Mouse (Mus musculus) CH12.LX (cell line): ENCODE results near the gene AW011738. TPM values are rescaled to one million over a fixed set of nuclear protein-coding genes. Genes with fewer than 3 reads are reported as not detected.

ENCODE experiments used
- DNase-seq: peaks from one replicate; pipeline ENCODE4 v3.0.0-alpha.2; 2013; ENCODE audit errors: extremely low read depth
- H3K27ac ChIP-seq: 2 replicates; pipeline ENCODE4 v1.5.1; 2012; ENCODE audit warnings: low read depth, mild to moderate bottlenecking, control low read depth, moderate library complexity; ENCODE audit not compliant: insufficient read depth
- H3K27me3 ChIP-seq: replicated peaks from 2 replicates; pipeline ENCODE3; 2012; ENCODE audit warnings: inconsistent platforms
- H3K36me3 ChIP-seq, 2 experiments: replicated peaks in 1 of 2; 2 replicates each; pipeline versions ENCODE3 to v1.6.1; 2012; ENCODE audit warnings: inconsistent platforms in 1 of 2, low read length in 1 of 2, mild to moderate bottlenecking in 1 of 2, mixed read lengths in 1 of 2, moderate library complexity in 1 of 2; ENCODE audit not compliant: control insufficient read depth in 1 of 2, insufficient read depth in 1 of 2
- H3K4me1 ChIP-seq, 2 experiments: 2 replicates each; pipeline ENCODE4 v1.6.1; 2012; ENCODE audit warnings: inconsistent platforms in 1 of 2, moderate library complexity in 1 of 2; ENCODE audit not compliant: insufficient read depth in 2 of 2, control insufficient read depth in 1 of 2
- H3K4me2 ChIP-seq: 2 replicates; pipeline ENCODE4 v1.6.1; 2012; ENCODE audit warnings: low read depth, mild to moderate bottlenecking, control low read depth; ENCODE audit not compliant: poor library complexity, insufficient read depth, severe bottlenecking
- H3K4me3 ChIP-seq, 3 experiments: fragments of 150-350 bp in 1 of 3; sonication (generic) in 1 of 3; replicated peaks in 1 of 3; 2 replicates each; pipeline versions ENCODE3 to v1.5.1; 2011 to 2012; ENCODE audit warnings: low read depth in 2 of 3, low read length in 2 of 3, mild to moderate bottlenecking in 2 of 3, moderate library complexity in 2 of 3, control low read depth in 1 of 3, improper control_type of control experiment in 1 of 3, inconsistent platforms in 1 of 3, mixed read lengths in 1 of 3; ENCODE audit not compliant: poor library complexity in 1 of 3
- H3K79me2 ChIP-seq: replicated peaks from 2 replicates; pipeline ENCODE4 v1.6.1; 2012; ENCODE audit warnings: mild to moderate bottlenecking, moderate library complexity; ENCODE audit not compliant: control insufficient read depth, poor library complexity, insufficient read depth, severe bottlenecking; ENCODE audit errors: extremely low read depth
- H3K9ac ChIP-seq: 2 replicates; pipeline ENCODE4 v1.6.1; 2012; ENCODE audit warnings: low read depth, mild to moderate bottlenecking, control low read depth, moderate library complexity; ENCODE audit not compliant: insufficient read depth
- H3K9me3 ChIP-seq: replicated peaks from 2 replicates; pipeline ENCODE3; 2012; ENCODE audit warnings: low read length, inconsistent platforms, mixed read lengths
- BHLHE40 ChIP-seq: IDR thresholded peaks from 2 replicates; pipeline ENCODE4 v1.6.1; 2011; ENCODE audit warnings: mild to moderate bottlenecking, low read depth, low read length, improper control_type of control experiment
- CHD1 ChIP-seq: IDR thresholded peaks from 2 replicates; pipeline ENCODE4 v1.6.1; 2012; ENCODE audit warnings: low read depth, low read length, improper control_type of control experiment, inconsistent platforms
- CTCF ChIP-seq, 2 experiments: IDR thresholded peaks in 1 of 2; conservative IDR thresholded peaks in 1 of 2; 2 replicates each; pipeline ENCODE4 v1.5.1; 2011 to 2012; ENCODE audit warnings: low read depth in 2 of 2, low read length in 2 of 2, improper control_type of control experiment in 1 of 2, inconsistent platforms in 1 of 2, mild to moderate bottlenecking in 1 of 2, moderate library complexity in 1 of 2
- ELF1 ChIP-seq: IDR thresholded peaks from 2 replicates; pipeline ENCODE4 v1.6.1; 2014; ENCODE audit warnings: low read depth, mild to moderate bottlenecking, inconsistent platforms, low read length, improper control_type of control experiment
- GABPA ChIP-seq: IDR thresholded peaks from 2 replicates; pipeline ENCODE4 v1.6.1; 2012; ENCODE audit warnings: low read depth, low read length, improper control_type of control experiment, inconsistent platforms; ENCODE audit not compliant: insufficient replicate concordance
- IRF4 ChIP-seq: IDR thresholded peaks from 2 replicates; pipeline ENCODE4 v1.6.1; 2014; ENCODE audit warnings: low read depth, mild to moderate bottlenecking, inconsistent platforms, low read length, improper control_type of control experiment
- MAFK ChIP-seq: IDR thresholded peaks from 2 replicates; pipeline ENCODE4 v1.6.1; 2011; ENCODE audit warnings: low read length, improper control_type of control experiment; ENCODE audit not compliant: insufficient replicate concordance
- MXI1 ChIP-seq: IDR thresholded peaks from 2 replicates; pipeline ENCODE4 v1.6.1; 2011; ENCODE audit warnings: mild to moderate bottlenecking, low read depth, low read length, improper control_type of control experiment
- MYC ChIP-seq: IDR thresholded peaks from 2 replicates; pipeline ENCODE4 v1.6.1; 2011; ENCODE audit warnings: low read depth, mild to moderate bottlenecking, improper control_type of control experiment, low read length
- NELFE ChIP-seq: IDR thresholded peaks from 2 replicates; pipeline ENCODE4 v1.6.1; 2011; ENCODE audit warnings: low read depth, low read length, improper control_type of control experiment
- NRF1 ChIP-seq: IDR thresholded peaks from 2 replicates; pipeline ENCODE4 v1.6.1; 2014; ENCODE audit warnings: low read depth, mild to moderate bottlenecking, inconsistent platforms, low read length, improper control_type of control experiment, moderate library complexity
- RAD21 ChIP-seq: IDR thresholded peaks from 2 replicates; pipeline ENCODE4 v1.6.1; 2011; ENCODE audit warnings: low read depth, mild to moderate bottlenecking, low read length, improper control_type of control experiment, moderate library complexity
- RCOR1 ChIP-seq: conservative IDR thresholded peaks from 2 replicates; pipeline ENCODE4 v1.6.1; 2012; ENCODE audit warnings: low read depth, mild to moderate bottlenecking, inconsistent platforms, low read length, improper control_type of control experiment
- TBP ChIP-seq: conservative IDR thresholded peaks from 2 replicates; pipeline ENCODE4 v1.6.1; 2011; ENCODE audit warnings: low read depth, low read length, improper control_type of control experiment
- TCF12 ChIP-seq: IDR thresholded peaks from 2 replicates; pipeline ENCODE4 v1.6.1; 2014; ENCODE audit warnings: low read depth, mild to moderate bottlenecking, inconsistent platforms, low read length, improper control_type of control experiment
- UBTF ChIP-seq: IDR thresholded peaks from 2 replicates; pipeline ENCODE4 v1.6.1; 2012; ENCODE audit warnings: low read depth, mild to moderate bottlenecking, inconsistent platforms, low read length, improper control_type of control experiment, moderate library complexity
- ZC3H11A ChIP-seq: IDR thresholded peaks from 2 replicates; pipeline ENCODE4 v1.6.1; 2012; ENCODE audit warnings: low read depth, mild to moderate bottlenecking, inconsistent platforms, low read length, improper control_type of control experiment
- ZKSCAN1 ChIP-seq: IDR thresholded peaks from 2 replicates; pipeline ENCODE4 v1.6.1; 2012; ENCODE audit warnings: low read depth, inconsistent platforms, low read length, improper control_type of control experiment, borderline replicate concordance
- dilution Hi-C: fragments of 300-500 bp; cut with MboI; formaldehyde crosslinking; loops from 2 replicates; pipeline ENCODE4 v1.14.3; 2020; ENCODE audit warnings: low sequenced_read_pairs; ENCODE audit not compliant: extremely low pct_unique_long_range_greater_than_20kb, extremely low pct_ligation_motif_present
- in situ Hi-C: fragments of 300-500 bp; cut with MboI; formaldehyde crosslinking; loops from 3 replicates; pipeline ENCODE4 v1.14.3; 2019; ENCODE audit warnings: low sequenced_read_pairs, low pct_ligation_motif_present, low pct_unique_long_range_greater_than_20kb, mixed read lengths
- polyA plus RNA-seq: library from polyadenylated mRNA; unstranded; fragments of >175 nt; gene quantifications from 2 replicates; pipeline ENCODE4 v1.2.1, GENCODE M21; 2012; ENCODE audit warnings: low read depth; ENCODE audit not compliant: insufficient read length
- total RNA-seq, 2 experiments: library from RNA; depleted of rRNA; stranded (reverse); fragments of 300-350 nt in 1 of 2; fragments of >200 nt in 1 of 2; gene quantifications; 2 replicates each; pipeline ENCODE4 v1.2.3; 2012 to 2014

Gene AW011738
- total and polyA plus RNA-seq, 3 experiments, result 0.15 to 1.6 (median 0.20) TPM

DNA sequence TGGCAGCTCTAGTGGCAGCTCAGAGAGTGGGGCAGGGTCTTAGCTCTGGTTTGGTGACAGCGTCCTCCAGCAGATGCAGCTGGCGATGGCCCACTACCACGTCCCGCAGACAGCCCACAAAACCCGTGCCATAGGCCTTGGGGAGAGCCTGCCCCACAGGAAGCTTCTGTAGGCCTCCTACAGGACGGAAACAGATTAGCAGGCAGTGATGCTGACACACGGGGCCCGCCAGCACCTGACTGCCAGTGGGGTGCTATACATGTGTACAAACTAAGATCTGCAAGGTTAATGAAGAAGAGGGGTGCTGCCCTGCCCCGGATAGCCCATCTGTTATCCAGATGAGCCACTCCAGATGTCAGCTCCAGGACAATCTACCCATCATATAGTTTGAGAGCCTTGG is 36.6 kb upstream of the AW011738 start:
- DNase-seq, result peak; percentile 4
- peaks cover 12% of the 10 kb centered on the region for H3K9me3 ChIP-seq
- TF ChIP-seq UBTF (no peak), RAD21 (peak; percentile 4), ZKSCAN1 (no peak), IRF4 (no peak), CTCF (conservative IDR thresholded peaks at IDR 0.05 in 1 of 2, IDR thresholded peaks at IDR 0.05 in 1 of 2; ENCODE audit: low read depth in 2 of 2, low read length in 2 of 2) (peak in 1 of 2 experiments; percentile 30; a peak in 2 of 4 replicates), TBP (no peak)
- peaks cover 12 to 26% of the 10 kb centered on the region in 2 experiments for H3K36me3 ChIP-seq
- H3K4me2 ChIP-seq, result no peak overlapping the region
- H3K4me3 ChIP-seq, result no peak overlapping the region
- dilution Hi-C loops (no loop called here), in situ Hi-C loops (no loop called here)
- H3K79me2 ChIP-seq, result no peaks in the 10 kb centered on the region
- no peaks in the 10 kb centered on the region for H3K27me3 ChIP-seq
- H3K4me1 ChIP-seq, result no peaks in the 10 kb centered on the region
- no peak overlapping the region for H3K27ac ChIP-seq
- no peak overlapping the region for H3K9ac ChIP-seq

DNA sequence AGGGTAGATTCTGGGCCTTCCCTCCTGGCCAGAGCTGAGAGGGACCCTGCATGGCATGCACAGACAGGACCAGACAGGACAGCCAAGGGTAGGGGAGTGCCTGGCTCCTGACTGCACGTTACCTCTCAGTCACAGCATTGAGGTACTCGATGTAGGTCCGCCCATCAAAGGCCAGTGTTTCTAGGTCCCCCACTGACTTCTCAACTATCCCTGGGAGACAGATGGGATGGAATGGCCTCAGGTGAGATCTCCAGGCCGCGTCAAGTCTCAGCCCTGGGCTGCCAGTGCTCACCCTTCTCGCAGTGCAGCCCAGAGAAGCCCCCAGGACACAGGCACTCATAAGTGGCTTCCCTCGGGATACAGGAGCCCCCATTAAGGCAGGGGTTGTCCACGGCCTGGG is 34.5 kb upstream of the AW011738 start:
- dilution Hi-C loops, result no loop called here
- in situ Hi-C loops, result no loop called here
- no peaks in the 10 kb centered on the region for H3K27me3 ChIP-seq
- peaks cover 32 to 45% of the 10 kb centered on the region in 2 experiments for H3K36me3 ChIP-seq
- H3K9me3 ChIP-seq, result no peaks in the 10 kb centered on the region
- no peak overlapping the region for H3K4me3 ChIP-seq
- no peak overlapping the region for H3K9ac ChIP-seq
- no peaks in the 10 kb centered on the region for H3K4me1 ChIP-seq
- no peaks in the 10 kb centered on the region for H3K79me2 ChIP-seq
- no peak for TF ChIP-seq MYC
- no peak for TF ChIP-seq ZC3H11A
- no peak for TF ChIP-seq IRF4
- TF ChIP-seq GABPA, result no peak
- TF ChIP-seq ELF1, result no peak
- TF ChIP-seq TCF12, result no peak
- no peak for TF ChIP-seq CHD1
- no peak for TF ChIP-seq MAFK
- TF ChIP-seq NRF1, result no peak
- TF ChIP-seq BHLHE40, result no peak
- no peak for TF ChIP-seq NELFE
- no peak for TF ChIP-seq MXI1
- TF ChIP-seq RCOR1, result no peak
- no peak overlapping the region for H3K4me2 ChIP-seq
- no peak overlapping the region for H3K27ac ChIP-seq
- no peak for DNase-seq
